Mouse (Mus musculus) CH12.LX (cell line): ENCODE measurements around the gene Zswim5. TPM values are rescaled to one million over a fixed set of nuclear protein-coding genes. Genes with fewer than 3 reads are reported as not detected.
A peak's percentile ranks its signal among the peaks of the same experiment; 100 is the strongest.

Source experiments
- DNase-seq: peaks from one replicate; pipeline ENCODE4 v3.0.0-alpha.2; 2013; ENCODE audit errors: extremely low read depth
- H3K27ac ChIP-seq: 2 replicates; pipeline ENCODE4 v1.5.1; 2012; ENCODE audit warnings: low read depth, mild to moderate bottlenecking, control low read depth, moderate library complexity; ENCODE audit not compliant: insufficient read depth
- H3K27me3 ChIP-seq: replicated peaks from 2 replicates; pipeline ENCODE3; 2012; ENCODE audit warnings: inconsistent platforms
- H3K36me3 ChIP-seq, 2 experiments: replicated peaks in 1 of 2; 2 replicates each; pipeline versions ENCODE3 to v1.6.1; 2012; ENCODE audit warnings: inconsistent platforms in 1 of 2, low read length in 1 of 2, mild to moderate bottlenecking in 1 of 2, mixed read lengths in 1 of 2, moderate library complexity in 1 of 2; ENCODE audit not compliant: control insufficient read depth in 1 of 2, insufficient read depth in 1 of 2
- H3K4me1 ChIP-seq, 2 experiments: 2 replicates each; pipeline ENCODE4 v1.6.1; 2012; ENCODE audit warnings: inconsistent platforms in 1 of 2, moderate library complexity in 1 of 2; ENCODE audit not compliant: insufficient read depth in 2 of 2, control insufficient read depth in 1 of 2
- H3K4me2 ChIP-seq: 2 replicates; pipeline ENCODE4 v1.6.1; 2012; ENCODE audit warnings: low read depth, mild to moderate bottlenecking, control low read depth; ENCODE audit not compliant: poor library complexity, insufficient read depth, severe bottlenecking
- H3K4me3 ChIP-seq, 3 experiments: fragments of 150-350 bp in 1 of 3; sonication (generic) in 1 of 3; replicated peaks in 1 of 3; 2 replicates each; pipeline versions ENCODE3 to v1.5.1; 2011 to 2012; ENCODE audit warnings: low read depth in 2 of 3, low read length in 2 of 3, mild to moderate bottlenecking in 2 of 3, moderate library complexity in 2 of 3, control low read depth in 1 of 3, improper control_type of control experiment in 1 of 3, inconsistent platforms in 1 of 3, mixed read lengths in 1 of 3; ENCODE audit not compliant: poor library complexity in 1 of 3
- H3K79me2 ChIP-seq: replicated peaks from 2 replicates; pipeline ENCODE4 v1.6.1; 2012; ENCODE audit warnings: mild to moderate bottlenecking, moderate library complexity; ENCODE audit not compliant: control insufficient read depth, poor library complexity, insufficient read depth, severe bottlenecking; ENCODE audit errors: extremely low read depth
- H3K9ac ChIP-seq: 2 replicates; pipeline ENCODE4 v1.6.1; 2012; ENCODE audit warnings: low read depth, mild to moderate bottlenecking, control low read depth, moderate library complexity; ENCODE audit not compliant: insufficient read depth
- H3K9me3 ChIP-seq: replicated peaks from 2 replicates; pipeline ENCODE3; 2012; ENCODE audit warnings: low read length, inconsistent platforms, mixed read lengths
- CHD1 ChIP-seq: IDR thresholded peaks from 2 replicates; pipeline ENCODE4 v1.6.1; 2012; ENCODE audit warnings: low read depth, low read length, improper control_type of control experiment, inconsistent platforms
- CHD2 ChIP-seq: IDR thresholded peaks from 2 replicates; pipeline ENCODE4 v1.6.1; 2011; ENCODE audit warnings: low read length, improper control_type of control experiment
- CTCF ChIP-seq, 2 experiments: IDR thresholded peaks in 1 of 2; conservative IDR thresholded peaks in 1 of 2; 2 replicates each; pipeline ENCODE4 v1.5.1; 2011 to 2012; ENCODE audit warnings: low read depth in 2 of 2, low read length in 2 of 2, improper control_type of control experiment in 1 of 2, inconsistent platforms in 1 of 2, mild to moderate bottlenecking in 1 of 2, moderate library complexity in 1 of 2
- ELF1 ChIP-seq: IDR thresholded peaks from 2 replicates; pipeline ENCODE4 v1.6.1; 2014; ENCODE audit warnings: low read depth, mild to moderate bottlenecking, inconsistent platforms, low read length, improper control_type of control experiment
- EP300 ChIP-seq: IDR thresholded peaks from 2 replicates; pipeline ENCODE4 v1.6.1; 2011; ENCODE audit warnings: low read length, improper control_type of control experiment
- ETS1 ChIP-seq: conservative IDR thresholded peaks from 2 replicates; pipeline ENCODE4 v1.6.1; 2012; ENCODE audit warnings: low read depth, mild to moderate bottlenecking, inconsistent platforms, low read length, improper control_type of control experiment, moderate library complexity
- GABPA ChIP-seq: IDR thresholded peaks from 2 replicates; pipeline ENCODE4 v1.6.1; 2012; ENCODE audit warnings: low read depth, low read length, improper control_type of control experiment, inconsistent platforms; ENCODE audit not compliant: insufficient replicate concordance
- HCFC1 ChIP-seq: IDR thresholded peaks from 2 replicates; pipeline ENCODE4 v1.6.1; 2012; ENCODE audit warnings: low read depth, mild to moderate bottlenecking, inconsistent platforms, low read length, improper control_type of control experiment
- JUN ChIP-seq: IDR thresholded peaks from 2 replicates; pipeline ENCODE4 v1.6.1; 2011; ENCODE audit warnings: low read depth, mild to moderate bottlenecking, low read length, improper control_type of control experiment, moderate library complexity; ENCODE audit not compliant: insufficient read depth
- JUND ChIP-seq: conservative IDR thresholded peaks from 2 replicates; pipeline ENCODE4 v1.6.1; 2011; ENCODE audit warnings: low read depth, low read length, improper control_type of control experiment
- KAT2A ChIP-seq: IDR thresholded peaks from 2 replicates; pipeline ENCODE4 v1.6.1; 2012; ENCODE audit warnings: low read length, improper control_type of control experiment, inconsistent platforms; ENCODE audit not compliant: insufficient replicate concordance
- MAFK ChIP-seq: IDR thresholded peaks from 2 replicates; pipeline ENCODE4 v1.6.1; 2011; ENCODE audit warnings: low read length, improper control_type of control experiment; ENCODE audit not compliant: insufficient replicate concordance
- MAZ ChIP-seq: IDR thresholded peaks from 2 replicates; pipeline ENCODE4 v1.6.1; 2012; ENCODE audit warnings: low read depth, mild to moderate bottlenecking, inconsistent platforms, low read length, improper control_type of control experiment, moderate library complexity
- MEF2A ChIP-seq: IDR thresholded peaks from 2 replicates; pipeline ENCODE4 v1.6.1; 2014; ENCODE audit warnings: low read depth, mild to moderate bottlenecking, inconsistent platforms, low read length, improper control_type of control experiment, borderline replicate concordance
- MXI1 ChIP-seq: IDR thresholded peaks from 2 replicates; pipeline ENCODE4 v1.6.1; 2011; ENCODE audit warnings: mild to moderate bottlenecking, low read depth, low read length, improper control_type of control experiment
- MYC ChIP-seq: IDR thresholded peaks from 2 replicates; pipeline ENCODE4 v1.6.1; 2011; ENCODE audit warnings: low read depth, mild to moderate bottlenecking, improper control_type of control experiment, low read length
- NELFE ChIP-seq: IDR thresholded peaks from 2 replicates; pipeline ENCODE4 v1.6.1; 2011; ENCODE audit warnings: low read depth, low read length, improper control_type of control experiment
- NRF1 ChIP-seq: IDR thresholded peaks from 2 replicates; pipeline ENCODE4 v1.6.1; 2014; ENCODE audit warnings: low read depth, mild to moderate bottlenecking, inconsistent platforms, low read length, improper control_type of control experiment, moderate library complexity
- POLR2A ChIP-seq: IDR thresholded peaks from 2 replicates; pipeline ENCODE4 v1.6.1; 2011; ENCODE audit warnings: low read depth, mild to moderate bottlenecking, improper control_type of control experiment, low read length
- POLR2AphosphoS2 ChIP-seq: IDR thresholded peaks from 2 replicates; pipeline ENCODE4 v1.6.1; 2011; ENCODE audit warnings: low read depth, low read length, improper control_type of control experiment
- RAD21 ChIP-seq: IDR thresholded peaks from 2 replicates; pipeline ENCODE4 v1.6.1; 2011; ENCODE audit warnings: low read depth, mild to moderate bottlenecking, low read length, improper control_type of control experiment, moderate library complexity
- SIN3A ChIP-seq: IDR thresholded peaks from 2 replicates; pipeline ENCODE4 v1.6.1; 2012; ENCODE audit warnings: low read length, improper control_type of control experiment, inconsistent platforms
- SMC3 ChIP-seq: IDR thresholded peaks from 2 replicates; pipeline ENCODE4 v1.6.1; 2011; ENCODE audit warnings: low read depth, low read length, improper control_type of control experiment
- TCF12 ChIP-seq: IDR thresholded peaks from 2 replicates; pipeline ENCODE4 v1.6.1; 2014; ENCODE audit warnings: low read depth, mild to moderate bottlenecking, inconsistent platforms, low read length, improper control_type of control experiment
- UBTF ChIP-seq: IDR thresholded peaks from 2 replicates; pipeline ENCODE4 v1.6.1; 2012; ENCODE audit warnings: low read depth, mild to moderate bottlenecking, inconsistent platforms, low read length, improper control_type of control experiment, moderate library complexity
- ZC3H11A ChIP-seq: IDR thresholded peaks from 2 replicates; pipeline ENCODE4 v1.6.1; 2012; ENCODE audit warnings: low read depth, mild to moderate bottlenecking, inconsistent platforms, low read length, improper control_type of control experiment
- ZMIZ1 ChIP-seq: IDR thresholded peaks from 2 replicates; pipeline ENCODE4 v1.6.1; 2012; ENCODE audit warnings: low read depth, mild to moderate bottlenecking, inconsistent platforms, low read length, improper control_type of control experiment
- ZNF384 ChIP-seq: IDR thresholded peaks from 2 replicates; pipeline ENCODE4 v1.6.1; 2012; ENCODE audit warnings: low read depth, low read length, improper control_type of control experiment, inconsistent platforms
- dilution Hi-C: fragments of 300-500 bp; cut with MboI; formaldehyde crosslinking; loops from 2 replicates; pipeline ENCODE4 v1.14.3; 2020; ENCODE audit warnings: low sequenced_read_pairs; ENCODE audit not compliant: extremely low pct_unique_long_range_greater_than_20kb, extremely low pct_ligation_motif_present
- in situ Hi-C: fragments of 300-500 bp; cut with MboI; formaldehyde crosslinking; loops from 3 replicates; pipeline ENCODE4 v1.14.3; 2019; ENCODE audit warnings: low sequenced_read_pairs, low pct_ligation_motif_present, low pct_unique_long_range_greater_than_20kb, mixed read lengths
- polyA plus RNA-seq: library from polyadenylated mRNA; unstranded; fragments of >175 nt; gene quantifications from 2 replicates; pipeline ENCODE4 v1.2.1, GENCODE M21; 2012; ENCODE audit warnings: low read depth; ENCODE audit not compliant: insufficient read length
- total RNA-seq, 2 experiments: library from RNA; depleted of rRNA; stranded (reverse); fragments of 300-350 nt in 1 of 2; fragments of >200 nt in 1 of 2; gene quantifications; 2 replicates each; pipeline ENCODE4 v1.2.3; 2012 to 2014

The Zswim5 gene
- total RNA-seq (2012; rRNA removed) (0.92 and 1.1 TPM in 2 replicates), total RNA-seq (2014; rRNA removed) (1.0 and 1.2 TPM in 2 replicates), polyA plus RNA-seq (0.98 and 1.2 TPM in 2 replicates)

DNA sequence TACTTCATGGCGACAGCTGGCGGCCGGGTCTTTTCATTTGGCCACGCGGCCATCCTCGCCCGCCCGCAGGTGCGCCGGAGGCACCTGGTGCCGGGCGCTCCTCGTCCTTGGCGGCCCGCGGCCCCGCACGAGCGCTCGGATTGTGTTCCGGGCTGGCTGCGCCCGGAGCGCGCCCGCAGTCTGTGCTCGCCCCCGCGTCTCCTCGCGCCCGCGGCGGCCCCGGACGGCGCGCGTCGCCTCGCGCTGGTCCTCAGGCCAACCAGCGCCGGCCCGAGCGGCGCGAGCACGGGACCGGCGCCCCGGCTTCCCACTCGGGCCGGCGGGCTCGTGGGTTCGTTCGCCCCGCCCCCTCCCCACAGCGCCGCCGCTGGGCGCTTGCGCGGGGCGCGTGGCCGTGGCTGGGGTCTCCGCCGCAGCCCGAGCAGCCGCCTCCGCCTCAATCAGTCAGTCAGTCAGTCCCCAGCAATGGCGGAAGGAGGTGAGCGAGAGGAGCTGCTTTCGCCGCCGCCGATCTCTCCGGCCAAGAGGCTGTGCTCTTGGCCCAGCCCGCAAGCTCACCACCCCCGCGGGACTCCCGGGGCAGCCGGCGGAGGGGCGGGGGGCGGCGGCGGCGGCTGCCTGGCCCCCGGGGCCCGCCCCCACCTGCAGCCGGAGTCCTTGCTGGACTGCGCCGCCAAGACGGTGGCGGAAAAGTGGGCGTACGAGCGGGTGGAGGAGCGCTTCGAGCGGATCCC, at the start of gene Zswim5:
Gene Zswim5, plus strand, starts transcription at position 382 of the 734 bp plus-strand sequence.
- peak within 1 kb of the TSS; percentile 90 for H3K4me2 ChIP-seq
- H3K4me3 ChIP-seq: peak within 1 kb of the TSS; percentile 49 to 75 (median 72)
- dilution Hi-C loops: no loop called here
- peak within 1 kb of the TSS; percentile 54; the same call in 1 of the 2 replicates for H3K9ac ChIP-seq
- no peaks in the 10 kb centered on the region for H3K36me3 ChIP-seq
- H3K79me2 ChIP-seq: no peaks in the 10 kb centered on the region
- peaks cover 19% of the 10 kb centered on the region for H3K27me3 ChIP-seq
- peaks cover 2% of the 10 kb centered on the region for H3K9me3 ChIP-seq
- H3K4me1 ChIP-seq: peaks cover 0 to 3% of the 10 kb centered on the region in 2 experiments; a peak in 2 of 4 replicates
- no peak within 1 kb of the TSS for H3K27ac ChIP-seq
- in situ Hi-C loops: no loop called here
- peak; percentile 30 for DNase-seq
- TF ChIP-seq UBTF: peak; percentile 62
- no peak for TF ChIP-seq MEF2A
- no peak for TF ChIP-seq KAT2A
- TF ChIP-seq NRF1: peak; percentile 67
- TF ChIP-seq TCF12: 0 out of 2 replicates have a peak, but pooled peaks have one; percentile 14
- 0 out of 2 replicates have a peak, but pooled peaks have one; percentile 19 for TF ChIP-seq NELFE
- no peak for TF ChIP-seq ZMIZ1
- no peak for TF ChIP-seq ZNF384
- TF ChIP-seq MYC: no peak
- no peak for TF ChIP-seq HCFC1
- TF ChIP-seq SIN3A: no peak
- no peak for TF ChIP-seq GABPA
- no peak for TF ChIP-seq MXI1
- TF ChIP-seq CHD2: no peak
- TF ChIP-seq EP300: no peak
- no peak for TF ChIP-seq ETS1
- TF ChIP-seq RAD21: no peak
- no peak for TF ChIP-seq POLR2AphosphoS2
- TF ChIP-seq JUN: no peak
- no peak for TF ChIP-seq SMC3
- no peak for TF ChIP-seq MAZ
- no peak for TF ChIP-seq ZC3H11A
- TF ChIP-seq POLR2A: no peak
- TF ChIP-seq JUND: no peak
- no peak for TF ChIP-seq CHD1
- TF ChIP-seq CTCF (conservative IDR thresholded peaks at IDR 0.05 in 1 of 2, IDR thresholded peaks at IDR 0.05 in 1 of 2; ENCODE audit: low read depth in 2 of 2, low read length in 2 of 2): no peak
- TF ChIP-seq MAFK: no peak
- no peak for TF ChIP-seq ELF1
